Mouse (Mus musculus) heart, postnatal 0 days (tissue): Measurements from ENCODE around the gene Gltpd2. TPM values are rescaled to one million over a fixed set of nuclear protein-coding genes. Genes with fewer than 3 reads are reported as not detected.
"Not testable (repeated sequence)": the region's sequence is repeated elsewhere in the genome, so short reads cannot be mapped to it uniquely, and the experiment has no call there.

Experiments
- ATAC-seq: fragments of 200-750 bp; cut with Nextera tagmentation; 2 replicates; pipeline ENCODE4 v1.8.0; 2017; ENCODE audit warnings: low read depth, moderate number of reproducible peaks, moderate library complexity; ENCODE audit not compliant: insufficient read depth
- DNase-seq: peaks from one replicate; pipeline ENCODE4 v3.0.0-alpha.2; 2016; ENCODE audit warnings: low spot score
- H3K27ac ChIP-seq: fragments of 300-500 bp; sonication (generic); 2 replicates; pipeline ENCODE4 v1.5.1; 2014; ENCODE audit warnings: low read depth, mild to moderate bottlenecking
- H3K27me3 ChIP-seq: fragments of 300-500 bp; sonication (generic); 2 replicates; pipeline ENCODE4 v1.6.1; 2014; ENCODE audit warnings: low read length, mixed read lengths; ENCODE audit not compliant: control insufficient read depth, insufficient read depth
- H3K36me3 ChIP-seq: fragments of 300-500 bp; sonication (generic); replicated peaks from 2 replicates; pipeline ENCODE4 v1.6.1; 2014; ENCODE audit warnings: low read length, mixed read lengths; ENCODE audit not compliant: control insufficient read depth, insufficient read depth
- H3K4me1 ChIP-seq: fragments of 300-500 bp; sonication (generic); 2 replicates; pipeline ENCODE4 v1.6.1; 2014; ENCODE audit warnings: antibody characterized with exemption; ENCODE audit not compliant: control insufficient read depth, insufficient read depth
- H3K4me2 ChIP-seq: fragments of 300-500 bp; sonication (generic); 2 replicates; pipeline ENCODE4 v1.6.1; 2014; ENCODE audit warnings: low read depth, mild to moderate bottlenecking, low read length, moderate library complexity
- H3K4me3 ChIP-seq: fragments of 300-500 bp; sonication (generic); 2 replicates; pipeline ENCODE4 v1.5.1; 2014; ENCODE audit warnings: low read depth, low read length
- H3K9ac ChIP-seq: fragments of 300-500 bp; sonication (generic); replicated peaks from 2 replicates; pipeline ENCODE4 v1.6.1; 2014; ENCODE audit warnings: low read depth, low read length, mixed read lengths
- H3K9me3 ChIP-seq: fragments of 300-500 bp; sonication (generic); replicated peaks from 2 replicates; pipeline ENCODE4 v1.6.1; 2016; ENCODE audit warnings: low read length; ENCODE audit not compliant: control insufficient read depth
- CTCF ChIP-seq: IDR thresholded peaks from 2 replicates; pipeline ENCODE4 v1.5.1; 2016; ENCODE audit warnings: antibody characterized with exemption, control low read depth, low read depth
- EP300 ChIP-seq: IDR thresholded peaks from 2 replicates; pipeline ENCODE4 v1.6.1; 2016; ENCODE audit warnings: antibody characterized with exemption, low read depth
- WGBS: fragments of 180-500 bp; shearing (Covaris S2); extraction: QIAGEN DNeasy Blood & Tissue Kit; methylation state at CpG from one replicate; pipeline ENCODE4 v1.1.7; 2014; 5-methylcytosine and 5-hydroxymethylcytosine counted together
- polyA plus RNA-seq: library from polyadenylated mRNA; unstranded; fragments of >200 nt; fragmentation: Nextera tagmentation; extraction: Ambion mirVana; gene quantifications from 2 replicates; pipeline ENCODE4 v1.2.1, GENCODE M21; 2015
- total RNA-seq: library from RNA; depleted of rRNA; stranded (reverse); fragments of >200 nt; gene quantifications from 2 replicates; pipeline ENCODE4 v1.2.3, GENCODE M21; 2014; ENCODE audit warnings: low replicate concordance

Gltpd2 gene
- total and polyA plus RNA-seq, 2 experiments from 2014 or later = not detected

- ATAC-seq (0 out of 2 replicates have a peak, but pooled peaks have one; percentile 37), DNase-seq (no peak)
- peaks cover 24% of the 10 kb centered on the region for H3K36me3 ChIP-seq
- H3K27ac ChIP-seq = no peak overlapping the region; the same call in 1 of the 2 replicates
- WGBS = 1% methylated on average over 12 of the region's 12 CpGs
- peak overlapping the region; percentile 72 for H3K4me2 ChIP-seq
- peak overlapping the region; percentile 73 for H3K9ac ChIP-seq
- H3K4me1 ChIP-seq = no peaks in the 10 kb centered on the region
- H3K4me3 ChIP-seq = peak overlapping the region; percentile 62
- no peaks in the 10 kb centered on the region for H3K9me3 ChIP-seq
- TF ChIP-seq CTCF (no peak), EP300 (no peak)
- no peaks in the 10 kb centered on the region for H3K27me3 ChIP-seq
Measured at GRCm38 (mm10) chr11:70525726-70526125, 6.7 kb downstream of the Gltpd2 start.

- Histone ChIP-seq H3K9me3 (no peaks in the 10 kb centered on the region), H3K4me1 (no peaks in the 10 kb centered on the region), H3K27me3 (no peaks in the 10 kb centered on the region), H3K4me3 (peak overlapping the region; percentile 62; the same call in 1 of the 2 replicates), H3K9ac (no peak overlapping the region), H3K27ac (no peak overlapping the region), H3K4me2 (peak overlapping the region; percentile 72), H3K36me3 (peaks cover 24% of the 10 kb centered on the region)
- WGBS = 88% methylated on average over 12 of the region's 12 CpGs
- no peak for DNase-seq
- no peak for ATAC-seq
- no peak for TF ChIP-seq CTCF
- no peak for TF ChIP-seq EP300
Measured at GRCm38 (mm10) chr11:70526211-70526610, 7.2 kb downstream of the Gltpd2 start.

GRCm38 (mm10) chr11:70528610-70529009 lies 9.6 kb downstream of the Gltpd2 start:
- no peaks in the 10 kb centered on the region for H3K9me3 ChIP-seq
- H3K27ac ChIP-seq = no peak overlapping the region
- TF ChIP-seq CTCF (no peak), EP300 (no peak)
- DNase-seq (no peak), ATAC-seq (no peak)
- H3K27me3 ChIP-seq = no peaks in the 10 kb centered on the region
- H3K4me1 ChIP-seq = no peaks in the 10 kb centered on the region
- H3K9ac ChIP-seq = no peak overlapping the region
- no peak overlapping the region for H3K4me2 ChIP-seq
- H3K36me3 ChIP-seq = peaks cover 24% of the 10 kb centered on the region
- WGBS = 81% methylated on average over 7 of the region's 7 CpGs
- H3K4me3 ChIP-seq = no peak overlapping the region

- not testable (repeated sequence) for ATAC-seq, H3K4me1 ChIP-seq, H3K9me3 ChIP-seq, H3K27me3 ChIP-seq, DNase-seq, H3K4me3 ChIP-seq, H3K9ac ChIP-seq, H3K4me2 ChIP-seq, H3K27ac ChIP-seq
- 68% methylated on average over 2 of the region's 2 CpGs for WGBS
- H3K36me3 ChIP-seq = peaks cover 24% of the 10 kb centered on the region
Measured at GRCm38 (mm10) chr11:70531065-70531464, 12.1 kb downstream of the Gltpd2 start.

GRCm38 (mm10) chr11:70532839-70533238 lies 13.8 kb downstream of the Gltpd2 start, which contains the start of gene Gm40193:
TSS of gene Gm40193 (minus strand) at chr11:70532939.
- Histone ChIP-seq H3K9me3 (no peaks in the 10 kb centered on the region), H3K27me3 (no peaks in the 10 kb centered on the region), H3K4me3 (no peak within 1 kb of the TSS), H3K4me2 (no peak within 1 kb of the TSS), H3K4me1 (no peaks in the 10 kb centered on the region), H3K36me3 (peaks cover 6% of the 10 kb centered on the region), H3K9ac (no peak within 1 kb of the TSS), H3K27ac (no peak within 1 kb of the TSS)
- TF ChIP-seq CTCF = no peak
- TF ChIP-seq EP300 = no peak
- 78% methylated on average over 6 of the region's 6 CpGs for WGBS
- ATAC-seq (no peak), DNase-seq (no peak)

- no peak for TF ChIP-seq CTCF
- TF ChIP-seq EP300 = no peak
- ATAC-seq = peak; percentile 0; the same call in 1 of the 2 replicates
- Histone ChIP-seq H3K9me3 (no peaks in the 10 kb centered on the region), H3K4me1 (peaks cover 8% of the 10 kb centered on the region), H3K27ac (no peak overlapping the region), H3K4me3 (peak overlapping the region; percentile 72), H3K9ac (peak overlapping the region; percentile 68), H3K4me2 (peak overlapping the region; percentile 71), H3K27me3 (no peaks in the 10 kb centered on the region), H3K36me3 (0 out of 2 replicates have a peak, but pooled peaks cover 6% of the 10 kb centered on the region)
- WGBS = 10% methylated on average over 9 of the region's 9 CpGs
- DNase-seq = no peak
Measured at GRCm38 (mm10) chr11:70539423-70539822, 20.4 kb downstream of the Gltpd2 start.
